Mouse (Mus musculus) heart, postnatal 0 days (tissue): Measurements from ENCODE around the gene Cer1. TPM values are rescaled to one million over a fixed set of nuclear protein-coding genes. Genes with fewer than 3 reads are reported as not detected.

Source experiments
- ATAC-seq: fragments of 200-750 bp; cut with Nextera tagmentation; 2 replicates; pipeline ENCODE4 v1.8.0; 2017; ENCODE audit warnings: low read depth, moderate number of reproducible peaks, moderate library complexity; ENCODE audit not compliant: insufficient read depth
- DNase-seq: peaks from one replicate; pipeline ENCODE4 v3.0.0-alpha.2; 2016; ENCODE audit warnings: low spot score
- H3K27ac ChIP-seq: fragments of 300-500 bp; sonication (generic); 2 replicates; pipeline ENCODE4 v1.5.1; 2014; ENCODE audit warnings: low read depth, mild to moderate bottlenecking
- H3K27me3 ChIP-seq: fragments of 300-500 bp; sonication (generic); 2 replicates; pipeline ENCODE4 v1.6.1; 2014; ENCODE audit warnings: low read length, mixed read lengths; ENCODE audit not compliant: control insufficient read depth, insufficient read depth
- H3K36me3 ChIP-seq: fragments of 300-500 bp; sonication (generic); replicated peaks from 2 replicates; pipeline ENCODE4 v1.6.1; 2014; ENCODE audit warnings: low read length, mixed read lengths; ENCODE audit not compliant: control insufficient read depth, insufficient read depth
- H3K4me1 ChIP-seq: fragments of 300-500 bp; sonication (generic); 2 replicates; pipeline ENCODE4 v1.6.1; 2014; ENCODE audit warnings: antibody characterized with exemption; ENCODE audit not compliant: control insufficient read depth, insufficient read depth
- H3K4me2 ChIP-seq: fragments of 300-500 bp; sonication (generic); 2 replicates; pipeline ENCODE4 v1.6.1; 2014; ENCODE audit warnings: low read depth, mild to moderate bottlenecking, low read length, moderate library complexity
- H3K4me3 ChIP-seq: fragments of 300-500 bp; sonication (generic); 2 replicates; pipeline ENCODE4 v1.5.1; 2014; ENCODE audit warnings: low read depth, low read length
- H3K9ac ChIP-seq: fragments of 300-500 bp; sonication (generic); replicated peaks from 2 replicates; pipeline ENCODE4 v1.6.1; 2014; ENCODE audit warnings: low read depth, low read length, mixed read lengths
- H3K9me3 ChIP-seq: fragments of 300-500 bp; sonication (generic); replicated peaks from 2 replicates; pipeline ENCODE4 v1.6.1; 2016; ENCODE audit warnings: low read length; ENCODE audit not compliant: control insufficient read depth
- CTCF ChIP-seq: IDR thresholded peaks from 2 replicates; pipeline ENCODE4 v1.5.1; 2016; ENCODE audit warnings: antibody characterized with exemption, control low read depth, low read depth
- EP300 ChIP-seq: IDR thresholded peaks from 2 replicates; pipeline ENCODE4 v1.6.1; 2016; ENCODE audit warnings: antibody characterized with exemption, low read depth
- WGBS: fragments of 180-500 bp; shearing (Covaris S2); extraction: QIAGEN DNeasy Blood & Tissue Kit; methylation state at CpG from one replicate; pipeline ENCODE4 v1.1.7; 2014; 5-methylcytosine and 5-hydroxymethylcytosine counted together
- polyA plus RNA-seq: library from polyadenylated mRNA; unstranded; fragments of >200 nt; fragmentation: Nextera tagmentation; extraction: Ambion mirVana; gene quantifications from 2 replicates; pipeline ENCODE4 v1.2.1, GENCODE M21; 2015
- total RNA-seq: library from RNA; depleted of rRNA; stranded (reverse); fragments of >200 nt; gene quantifications from 2 replicates; pipeline ENCODE4 v1.2.3, GENCODE M21; 2014; ENCODE audit warnings: low replicate concordance; rRNA removed

Cer1 gene
- total and polyA plus RNA-seq, 2 experiments from 2014 or later = not detected

- Histone ChIP-seq H3K36me3 (no peaks in the 10 kb centered on the region), H3K27ac (peak overlapping the region; percentile 70; the same call in 1 of the 2 replicates), H3K4me1 (peaks cover 8% of the 10 kb centered on the region; the same call in 1 of the 2 replicates), H3K4me2 (peak overlapping the region; percentile 92), H3K4me3 (peak overlapping the region; percentile 96), H3K9ac (peak overlapping the region; percentile 96), H3K27me3 (no peaks in the 10 kb centered on the region), H3K9me3 (no peaks in the 10 kb centered on the region)
- ATAC-seq (no peak), DNase-seq (no peak)
- TF ChIP-seq CTCF (no peak), EP300 (no peak)
- WGBS = 29% methylated on average over 4 of the region's 4 CpGs
Measured at GRCm38 (mm10) chr4:82858431-82859010, 26.4 kb downstream of the Cer1 start.

GRCm38 (mm10) chr4:82856986-82857385 is 28.0 kb downstream of the Cer1 start:
- Histone ChIP-seq H3K9me3 (no peaks in the 10 kb centered on the region), H3K27ac (no peak overlapping the region), H3K4me2 (no peak overlapping the region), H3K4me3 (no peak overlapping the region), H3K27me3 (no peaks in the 10 kb centered on the region), H3K9ac (no peak overlapping the region), H3K4me1 (peaks cover 8% of the 10 kb centered on the region; the same call in 1 of the 2 replicates), H3K36me3 (no peaks in the 10 kb centered on the region)
- TF ChIP-seq EP300 = no peak
- TF ChIP-seq CTCF = no peak
- ATAC-seq = no peak
- no peak for DNase-seq
- WGBS = 74% methylated on average over 3 of the region's 3 CpGs

- TF ChIP-seq EP300 (no peak), CTCF (no peak)
- WGBS = 83% methylated on average over 2 of the region's 2 CpGs
- no peaks in the 10 kb centered on the region for H3K36me3 ChIP-seq
Measured at GRCm38 (mm10) chr4:82853809-82854208, 31.1 kb downstream of the Cer1 start.

GRCm38 (mm10) chr4:82848552-82849234 is 36.3 kb downstream of the Cer1 start:
- 34% methylated on average over 5 of the region's 5 CpGs for WGBS

More at GRCm38 (mm10) chr4:82853809-82854208, 31.1 kb downstream of the Cer1 start:
- H3K9me3 ChIP-seq = no peaks in the 10 kb centered on the region
- DNase-seq = no peak
- no peak for ATAC-seq
- H3K4me3 ChIP-seq = no peak overlapping the region
- no peak overlapping the region for H3K27ac ChIP-seq
- no peak overlapping the region for H3K4me2 ChIP-seq
- no peak overlapping the region for H3K9ac ChIP-seq
- H3K27me3 ChIP-seq = no peaks in the 10 kb centered on the region
- peaks cover 9% of the 10 kb centered on the region; the same call in 1 of the 2 replicates for H3K4me1 ChIP-seq

GRCm38 (mm10) chr4:82837526-82838240 is 47.3 kb downstream of the Cer1 start:
- Histone ChIP-seq H3K9ac (no peak overlapping the region), H3K9me3 (no peaks in the 10 kb centered on the region), H3K27me3 (no peaks in the 10 kb centered on the region), H3K36me3 (peaks cover 41% of the 10 kb centered on the region), H3K27ac (no peak overlapping the region), H3K4me2 (no peak overlapping the region), H3K4me3 (no peak overlapping the region), H3K4me1 (no peaks in the 10 kb centered on the region)
- WGBS = 76% methylated on average over 3 of the region's 3 CpGs
- DNase-seq = no peak
- TF ChIP-seq CTCF = no peak
- TF ChIP-seq EP300 = no peak
- ATAC-seq = no peak

More at GRCm38 (mm10) chr4:82848552-82849234, 36.3 kb downstream of the Cer1 start:
- DNase-seq (peak; percentile 43), ATAC-seq (no peak)
- H3K27me3 ChIP-seq = no peaks in the 10 kb centered on the region
- 0 out of 2 replicates have a peak overlapping the region, but pooled peaks have one; percentile 34 for H3K27ac ChIP-seq
- TF ChIP-seq EP300 (no peak), CTCF (no peak)
- no peak overlapping the region for H3K4me3 ChIP-seq
- no peak overlapping the region for H3K9ac ChIP-seq
- peaks cover 12% of the 10 kb centered on the region for H3K36me3 ChIP-seq
- peaks cover 6% of the 10 kb centered on the region; the same call in 1 of the 2 replicates for H3K4me1 ChIP-seq
- H3K9me3 ChIP-seq = no peaks in the 10 kb centered on the region
- H3K4me2 ChIP-seq = no peak overlapping the region

Other genes starting within 250 kb of the Cer1 start
- gene Nfib, start 179.4 kb downstream of the Cer1 start, total RNA-seq = 74.4 and 82.0 TPM in 2 replicates
- 43.1 and 44.0 TPM in 2 replicates for gene Nfib, start 179.4 kb downstream of the Cer1 start, polyA plus RNA-seq
- 14.2 and 32.1 TPM in 2 replicates for gene Zdhhc21, start 25.2 kb downstream of the Cer1 start, total RNA-seq
- gene Zdhhc21, start 25.2 kb downstream of the Cer1 start, polyA plus RNA-seq = 4.7 and 5.4 TPM in 2 replicates
- gene Frem1, start 167.2 kb upstream of the Cer1 start, total RNA-seq = 8.9 and 10.3 TPM in 2 replicates
- 1.1 TPM in 2 replicates for gene Frem1, start 167.2 kb upstream of the Cer1 start, polyA plus RNA-seq